Mouse (Mus musculus): ENCODE results near the gene Mars. TPM values are rescaled to one million over a fixed set of nuclear protein-coding genes. Genes with fewer than 3 reads are reported as not detected.

Gene Mars
- 108 and 115 TPM in 2 replicates for polyA plus RNA-seq (2015; fragmentation: Nextera tagmentation; extraction: Ambion mirVana)

DNA sequence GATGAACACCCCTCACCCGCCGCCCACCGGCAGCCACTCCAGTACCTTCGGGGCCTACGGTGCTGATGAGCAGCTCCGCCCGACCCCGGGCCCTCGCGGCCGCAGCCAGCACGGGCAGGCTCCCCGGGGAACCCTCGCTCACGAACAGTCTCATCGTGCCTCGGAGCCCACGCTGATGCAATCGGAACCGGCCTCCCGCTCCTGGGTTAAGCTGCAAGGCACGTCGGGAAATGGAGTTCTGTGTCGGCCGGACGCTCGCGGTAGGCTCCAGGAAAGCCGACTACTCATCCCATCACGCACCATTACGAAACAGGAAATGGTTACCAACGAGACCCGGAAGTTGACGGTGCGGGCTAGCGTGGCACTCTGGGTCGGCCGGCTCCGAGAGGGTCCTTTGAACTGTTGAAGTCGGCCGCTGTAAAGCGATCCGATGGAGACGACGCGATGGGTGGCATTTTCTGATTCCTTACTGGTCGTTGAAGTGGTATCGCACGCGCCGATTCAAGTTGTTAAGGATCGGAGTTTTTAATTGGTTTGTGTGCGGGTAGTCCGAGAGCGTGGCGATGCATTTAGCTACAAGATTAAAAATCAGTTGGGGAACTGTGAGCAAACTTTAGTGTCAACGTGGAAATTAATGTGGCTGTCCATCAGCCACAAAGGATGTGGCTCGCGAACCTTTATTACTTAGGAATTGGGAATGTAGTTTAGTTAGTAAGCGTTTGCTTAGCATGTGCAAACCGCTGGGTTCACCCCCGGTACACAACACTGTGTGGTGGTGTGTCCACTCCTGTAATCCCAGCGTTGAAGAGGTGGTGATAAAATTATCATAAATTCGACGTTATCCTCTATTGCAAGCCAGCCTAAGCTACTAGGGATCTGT, at the start of gene Mars:
TSS of gene Mars (minus strand) at position 311 of the 880 bp plus-strand sequence.
- peaks cover 25% of the 10 kb centered on the region for H3K36me3 ChIP-seq
- peak within 1 kb of the TSS; percentile 86 for H3K27ac ChIP-seq (replicated peaks)
- ATAC-seq (ENCODE audit: low FRiP score), result peak; percentile 96
- H3K9me3 ChIP-seq (replicated peaks), result no peaks in the 10 kb centered on the region
- peak within 1 kb of the TSS; percentile 71 for H3K4me2 ChIP-seq
- peaks cover 18% of the 10 kb centered on the region for H3K4me1 ChIP-seq
- H3K27me3 ChIP-seq (replicated peaks), result no peaks in the 10 kb centered on the region
- H3K4me3 ChIP-seq (replicated peaks), result peak within 1 kb of the TSS; percentile 82
- under 1% methylated on average over 65 of the region's 65 CpGs for WGBS
- peak within 1 kb of the TSS; percentile 93 for H3K9ac ChIP-seq (replicated peaks)

DNA sequence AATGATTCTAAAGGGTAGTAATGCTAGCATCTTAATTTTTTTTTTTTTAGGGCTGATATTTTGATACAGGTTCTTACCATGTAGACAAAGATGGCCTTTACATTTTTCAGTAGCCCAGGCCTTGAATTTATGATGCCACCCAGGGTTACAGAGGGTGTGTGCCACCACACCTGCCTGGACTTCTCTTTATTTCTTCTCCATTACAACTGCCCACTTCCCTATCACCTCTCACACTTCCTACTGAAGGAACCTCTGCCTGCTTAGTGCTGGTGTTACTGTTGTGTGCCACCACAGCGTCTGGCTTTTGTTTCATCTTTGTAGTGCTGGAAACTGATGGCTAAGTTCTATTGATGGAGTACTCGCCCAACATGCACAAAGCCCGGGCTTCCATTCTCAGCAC, 49.1 kb upstream of the Mars start:
- Histone ChIP-seq H3K27me3 (replicated peaks) (no peaks in the 10 kb centered on the region), H3K4me2 (no peak overlapping the region), H3K9ac (replicated peaks) (no peak overlapping the region), H3K27ac (replicated peaks) (no peak overlapping the region), H3K4me1 (no peaks in the 10 kb centered on the region), H3K4me3 (replicated peaks) (no peak overlapping the region), H3K9me3 (replicated peaks) (no peaks in the 10 kb centered on the region), H3K36me3 (no peaks in the 10 kb centered on the region)
- no peak for ATAC-seq (ENCODE audit: low FRiP score)
- WGBS, result 84% methylated on average over 3 of the region's 3 CpGs

DNA sequence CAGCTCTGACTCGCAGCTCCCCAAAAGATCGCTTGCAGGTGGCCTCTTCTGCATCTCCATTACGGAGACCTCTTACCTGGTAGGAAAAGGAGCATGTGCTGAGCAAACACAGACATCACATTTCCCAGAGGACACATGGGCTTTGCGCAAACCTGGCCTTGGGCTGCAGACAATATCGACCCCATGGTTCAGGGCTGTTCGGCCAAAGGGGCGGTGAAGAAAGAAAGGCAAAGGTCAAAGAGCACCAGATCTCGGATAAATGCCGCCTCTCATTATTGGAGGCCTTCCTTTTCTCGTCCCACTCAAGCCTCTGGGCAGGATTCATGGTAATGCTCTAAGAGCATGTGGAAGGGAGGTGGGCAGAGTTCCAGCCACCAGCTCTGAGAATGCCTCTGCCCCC, 43.8 kb upstream of the Mars start:
- Histone ChIP-seq H3K4me2 (no peak overlapping the region), H3K36me3 (no peaks in the 10 kb centered on the region), H3K9ac (replicated peaks) (no peak overlapping the region), H3K9me3 (replicated peaks) (no peaks in the 10 kb centered on the region), H3K4me1 (peaks cover 8% of the 10 kb centered on the region; the same call in 1 of the 2 replicates), H3K4me3 (replicated peaks) (no peak overlapping the region), H3K27me3 (replicated peaks) (0 out of 2 replicates have a peak, but pooled peaks cover 2% of the 10 kb centered on the region), H3K27ac (replicated peaks) (no peak overlapping the region)
- WGBS, result 57% methylated on average over 10 of the region's 10 CpGs
- ATAC-seq (ENCODE audit: low FRiP score), result no peak

DNA sequence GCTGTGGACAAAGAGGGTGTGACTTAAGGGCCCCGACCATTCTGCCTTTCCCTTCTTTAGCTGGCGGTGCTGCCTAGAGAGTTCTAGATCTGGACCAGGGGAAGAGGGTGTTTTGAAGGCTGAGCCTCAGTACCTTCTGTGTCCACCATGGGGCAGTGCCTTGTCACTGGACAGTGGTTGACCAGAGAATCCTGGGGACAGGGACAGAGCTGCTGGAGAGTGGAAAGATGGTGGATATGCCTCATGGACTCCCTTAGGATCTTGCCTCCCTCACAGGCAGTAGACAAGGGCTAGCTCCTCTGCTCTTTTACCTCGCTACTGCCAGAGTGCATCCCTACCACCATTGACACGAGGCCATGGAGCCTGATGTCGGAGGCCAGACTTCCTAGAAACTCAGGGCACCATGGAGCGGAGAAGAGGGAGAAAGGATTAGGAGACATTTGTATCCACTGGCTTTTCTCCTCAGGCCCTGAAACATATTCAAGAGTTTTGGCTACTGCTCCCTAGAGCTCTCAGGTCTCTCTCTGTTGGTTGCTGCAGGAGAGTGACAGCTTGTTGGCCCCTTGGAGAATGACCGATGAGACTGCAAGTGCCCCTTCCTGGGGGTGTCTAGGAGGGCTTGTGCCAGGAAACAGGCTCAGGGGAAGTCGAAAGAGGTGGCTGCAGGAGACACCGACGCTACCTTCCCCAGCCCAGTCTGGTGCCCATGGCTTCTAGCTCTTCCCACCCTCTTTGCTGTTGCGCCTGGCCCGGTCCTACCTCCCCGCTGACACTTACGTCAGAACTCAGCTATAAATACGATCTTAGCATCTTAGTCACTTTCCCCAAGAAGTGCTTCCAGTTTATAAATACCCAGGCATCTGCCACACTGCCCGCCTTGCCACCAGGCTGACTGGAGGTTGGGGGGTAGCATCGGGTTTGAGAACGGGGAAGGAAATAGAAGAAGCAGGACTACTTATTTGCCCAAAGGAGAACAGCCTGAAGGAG, 42.6 kb upstream of the Mars start, which contains the start of gene Inhbe:
TSS of gene Inhbe (minus strand) at position 503 of the 987 bp plus-strand sequence.
- no peak for ATAC-seq (ENCODE audit: low FRiP score)
- Histone ChIP-seq H3K27ac (replicated peaks) (no peak within 1 kb of the TSS), H3K9me3 (replicated peaks) (no peaks in the 10 kb centered on the region), H3K4me1 (peaks cover 8% of the 10 kb centered on the region; the same call in 1 of the 2 replicates), H3K27me3 (replicated peaks) (0 out of 2 replicates have a peak, but pooled peaks cover 5% of the 10 kb centered on the region), H3K4me2 (no peak within 1 kb of the TSS), H3K36me3 (no peaks in the 10 kb centered on the region), H3K4me3 (replicated peaks) (no peak within 1 kb of the TSS), H3K9ac (replicated peaks) (no peak within 1 kb of the TSS)
- 88% methylated on average over 18 of the region's 18 CpGs for WGBS

DNA sequence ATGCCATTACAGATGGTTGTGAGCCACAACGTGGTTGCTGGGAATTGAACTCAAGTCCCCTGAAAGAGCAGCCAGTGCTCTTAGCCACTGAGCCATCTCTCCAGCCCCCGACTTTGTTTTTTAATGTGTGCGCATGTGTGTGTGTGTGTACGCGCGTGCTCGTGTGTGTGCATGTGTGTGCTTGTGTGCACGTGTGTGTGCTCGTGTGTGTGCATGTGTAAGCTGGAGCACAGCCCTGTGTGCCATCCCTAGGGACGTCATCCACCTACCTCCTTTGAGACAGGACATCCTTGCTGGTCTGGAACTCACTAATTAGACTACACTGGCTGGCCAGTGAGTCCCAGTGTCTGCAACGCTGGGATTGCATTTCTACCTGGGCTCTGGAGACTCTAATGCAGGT, 41.2 kb upstream of the Mars start:
- H3K4me1 ChIP-seq, result peaks cover 8% of the 10 kb centered on the region; the same call in 1 of the 2 replicates
- H3K27ac ChIP-seq (replicated peaks), result no peak overlapping the region
- 89% methylated on average over 11 of the region's 11 CpGs for WGBS
- no peak overlapping the region for H3K4me3 ChIP-seq (replicated peaks)
- no peak for ATAC-seq (ENCODE audit: low FRiP score)
- no peak overlapping the region for H3K4me2 ChIP-seq
- 0 out of 2 replicates have a peak, but pooled peaks cover 5% of the 10 kb centered on the region for H3K27me3 ChIP-seq (replicated peaks)
- no peaks in the 10 kb centered on the region for H3K36me3 ChIP-seq
- H3K9ac ChIP-seq (replicated peaks), result no peak overlapping the region
- H3K9me3 ChIP-seq (replicated peaks), result no peaks in the 10 kb centered on the region

DNA sequence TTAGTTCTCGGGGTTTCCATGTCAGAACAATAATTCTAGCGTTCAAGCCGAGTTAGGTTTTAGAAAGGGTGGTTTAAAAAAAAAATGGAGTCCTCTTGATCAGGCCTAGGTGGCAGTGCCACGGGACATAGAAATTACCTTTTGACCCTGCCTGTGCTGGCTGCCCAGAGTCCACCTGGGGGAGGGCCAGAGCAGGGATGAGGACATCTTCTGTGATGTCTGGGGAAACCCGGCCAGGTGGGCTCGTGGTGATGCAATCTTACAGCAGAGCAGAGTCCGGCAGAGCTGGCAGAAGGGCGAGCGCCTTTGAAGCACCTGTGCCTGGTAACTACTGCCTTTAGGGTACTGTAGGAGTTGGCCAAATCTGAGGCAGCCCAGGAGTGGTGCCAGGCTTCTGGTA, 40.6 kb upstream of the Mars start:
- 0 out of 2 replicates have a peak, but pooled peaks cover 5% of the 10 kb centered on the region for H3K27me3 ChIP-seq (replicated peaks)
- H3K9ac ChIP-seq (replicated peaks), result no peak overlapping the region
- H3K4me2 ChIP-seq, result no peak overlapping the region
- H3K4me3 ChIP-seq (replicated peaks), result no peak overlapping the region
- ATAC-seq (ENCODE audit: low FRiP score), result no peak
- no peaks in the 10 kb centered on the region for H3K36me3 ChIP-seq
- H3K9me3 ChIP-seq (replicated peaks), result no peaks in the 10 kb centered on the region
- WGBS, result 84% methylated on average over 9 of the region's 9 CpGs
- H3K4me1 ChIP-seq, result peaks cover 8% of the 10 kb centered on the region; the same call in 1 of the 2 replicates
- no peak overlapping the region for H3K27ac ChIP-seq (replicated peaks)

GRCm38 (mm10) chr10:127351719-127352118, 40.1 kb upstream of the Mars start:
- H3K4me3 ChIP-seq (replicated peaks), result no peak overlapping the region
- no peaks in the 10 kb centered on the region for H3K36me3 ChIP-seq
- WGBS, result 79% methylated on average over 8 of the region's 8 CpGs
- no peak overlapping the region for H3K4me2 ChIP-seq
- 0 out of 2 replicates have a peak, but pooled peaks cover 5% of the 10 kb centered on the region for H3K27me3 ChIP-seq (replicated peaks)
- H3K9ac ChIP-seq (replicated peaks), result no peak overlapping the region
- peaks cover 8% of the 10 kb centered on the region; the same call in 1 of the 2 replicates for H3K4me1 ChIP-seq
- no peaks in the 10 kb centered on the region for H3K9me3 ChIP-seq (replicated peaks)
- no peak for ATAC-seq (ENCODE audit: low FRiP score)
- H3K27ac ChIP-seq (replicated peaks), result no peak overlapping the region

GRCm38 (mm10) chr10:127351285-127351595, 39.7 kb upstream of the Mars start:
- 0 out of 2 replicates have a peak, but pooled peaks cover 5% of the 10 kb centered on the region for H3K27me3 ChIP-seq (replicated peaks)
- no peak for ATAC-seq (ENCODE audit: low FRiP score)
- H3K4me1 ChIP-seq, result peaks cover 8% of the 10 kb centered on the region; the same call in 1 of the 2 replicates
- H3K4me3 ChIP-seq (replicated peaks), result no peak overlapping the region
- no peak overlapping the region for H3K27ac ChIP-seq (replicated peaks)
- H3K9me3 ChIP-seq (replicated peaks), result no peaks in the 10 kb centered on the region
- H3K4me2 ChIP-seq, result peak overlapping the region; percentile 52; the same call in 1 of the 2 replicates
- no peaks in the 10 kb centered on the region for H3K36me3 ChIP-seq
- H3K9ac ChIP-seq (replicated peaks), result no peak overlapping the region
- WGBS, result 80% methylated on average over 8 of the region's 8 CpGs

- H3K4me2 ChIP-seq, result peak overlapping the region; percentile 52
- H3K9ac ChIP-seq (replicated peaks), result 0 out of 2 replicates have a peak overlapping the region, but pooled peaks have one; percentile 31
- no peaks in the 10 kb centered on the region for H3K9me3 ChIP-seq (replicated peaks)
- 0 out of 2 replicates have a peak, but pooled peaks cover 5% of the 10 kb centered on the region for H3K27me3 ChIP-seq (replicated peaks)
- peak; percentile 74 for ATAC-seq (ENCODE audit: low FRiP score)
- H3K36me3 ChIP-seq, result no peaks in the 10 kb centered on the region
- 15% methylated on average over 24 of the region's 24 CpGs for WGBS
- H3K4me1 ChIP-seq, result peaks cover 8% of the 10 kb centered on the region; the same call in 1 of the 2 replicates
- peak overlapping the region; percentile 17; the same call in 1 of the 2 replicates for H3K4me3 ChIP-seq (replicated peaks)
- no peak overlapping the region for H3K27ac ChIP-seq (replicated peaks)
Measured at GRCm38 (mm10) chr10:127350594-127351284, 39.2 kb upstream of the Mars start.

DNA sequence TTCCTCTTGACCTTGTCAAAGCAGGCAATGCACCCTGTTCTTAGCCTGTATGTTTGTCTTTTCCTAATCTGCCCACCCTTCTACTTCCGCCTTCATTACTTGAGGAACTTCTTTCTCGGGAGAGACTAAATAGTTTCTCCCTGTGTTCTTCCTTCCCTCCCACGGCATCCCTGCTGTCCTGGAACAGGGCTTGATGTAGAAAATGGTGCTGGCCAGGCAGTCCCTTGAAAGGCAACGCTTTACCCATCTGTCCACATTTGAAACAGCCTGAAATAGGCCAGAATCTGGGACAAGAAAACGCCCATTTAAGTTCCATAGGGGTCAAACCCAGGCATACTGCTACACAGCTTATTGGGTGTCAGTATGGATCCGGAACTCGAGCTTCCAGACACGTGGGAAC, 38.2 kb upstream of the Mars start:
- 78% methylated on average over 8 of the region's 8 CpGs for WGBS
- no peak for ATAC-seq (ENCODE audit: low FRiP score)

More for the DNA sequence above, 38.2 kb upstream of the Mars start:
- no peak overlapping the region for H3K27ac ChIP-seq (replicated peaks)
- peaks cover 8% of the 10 kb centered on the region; the same call in 1 of the 2 replicates for H3K4me1 ChIP-seq
- H3K27me3 ChIP-seq (replicated peaks), result 0 out of 2 replicates have a peak, but pooled peaks cover 5% of the 10 kb centered on the region
- H3K9me3 ChIP-seq (replicated peaks), result no peaks in the 10 kb centered on the region
- H3K4me3 ChIP-seq (replicated peaks), result no peak overlapping the region
- no peaks in the 10 kb centered on the region for H3K36me3 ChIP-seq
- H3K4me2 ChIP-seq, result no peak overlapping the region
- no peak overlapping the region for H3K9ac ChIP-seq (replicated peaks)
